Mouse (Mus musculus): ENCODE measurements around the gene Pak6. TPM values are rescaled to one million over a fixed set of nuclear protein-coding genes. Genes with fewer than 3 reads are reported as not detected.

Gene Pak6
- total and polyA plus RNA-seq, 3 experiments: 0.05 to 0.73 (median 0.42) TPM

DNA sequence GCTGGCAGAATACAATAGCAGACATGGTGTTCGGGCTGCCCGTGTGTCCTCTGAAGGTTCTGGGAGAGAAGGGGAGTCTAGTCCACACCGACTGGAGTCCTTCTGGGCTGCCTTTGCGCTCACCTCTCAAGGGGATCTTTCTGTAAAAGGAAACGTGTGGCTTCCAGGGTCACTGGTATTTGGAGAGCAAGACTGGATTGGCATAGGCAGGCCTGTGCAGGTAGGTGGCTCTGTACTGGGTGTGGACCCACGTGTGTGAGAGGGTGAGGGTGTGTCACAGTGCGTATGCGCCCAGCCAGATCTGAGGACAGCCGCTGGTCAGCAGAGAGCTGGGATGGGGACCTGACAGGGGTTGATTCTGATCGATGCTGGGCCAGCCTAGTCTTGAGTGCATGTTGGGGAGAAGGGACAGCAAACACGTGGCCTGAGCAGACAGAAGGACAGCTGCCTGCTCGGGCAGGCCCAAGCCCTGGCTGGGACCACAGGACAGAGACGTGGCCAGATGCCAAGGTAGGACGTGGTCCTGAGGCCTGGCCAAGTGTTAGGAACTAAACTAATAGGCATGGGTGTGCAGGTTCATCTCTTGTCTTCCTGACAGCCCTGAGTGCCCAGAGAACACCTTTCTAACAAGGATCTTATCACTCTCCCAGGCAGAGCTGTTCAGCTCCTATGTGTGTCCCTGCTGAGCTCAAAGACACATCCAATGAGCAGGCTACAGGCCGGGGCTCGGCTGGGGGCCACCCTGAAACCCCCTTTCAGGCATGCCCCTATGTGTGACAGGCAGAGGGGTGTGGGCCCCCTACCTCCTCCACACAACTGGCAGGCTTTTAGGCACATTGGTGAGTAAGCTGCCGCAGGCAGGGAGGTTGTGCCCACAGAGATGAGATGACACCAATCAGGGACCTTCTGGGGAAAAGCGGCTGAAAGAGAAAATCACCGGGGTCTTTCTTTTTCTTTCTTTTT, 982 bp downstream of the Pak6 start:
- Histone ChIP-seq H3K4me1 (ENCODE audit: control insufficient read depth in 1 of 2, insufficient read depth in 2 of 2) (peaks cover 31 to 66% of the 10 kb centered on the region in 2 experiments), H3K9ac (ENCODE audit: insufficient read depth, low read depth) (no peak overlapping the region), H3K27me3 (replicated peaks) (peaks cover 7% of the 10 kb centered on the region), H3K79me2 (replicated peaks; ENCODE audit: control insufficient read depth, extremely low read depth, insufficient read depth, poor library complexity, severe bottlenecking) (no peaks in the 10 kb centered on the region), H3K27ac (ENCODE audit: insufficient read depth, low read depth) (no peak overlapping the region), H3K9me3 (replicated peaks; ENCODE audit: low read length) (no peaks in the 10 kb centered on the region), H3K4me3 (replicated peaks in 1 of 3; ENCODE audit: low read depth in 2 of 3, low read length in 2 of 3, poor library complexity in 1 of 3) (peak overlapping the region in 1 of 3 experiments; percentile 48), H3K4me2 (ENCODE audit: insufficient read depth, low read depth, poor library complexity, severe bottlenecking) (no peak overlapping the region; the same call in 1 of the 2 replicates), H3K36me3 (replicated peaks in 1 of 2; ENCODE audit: control insufficient read depth in 1 of 2, insufficient read depth in 1 of 2, low read length in 1 of 2) (no peaks in the 10 kb centered on the region)
- DNase-seq (ENCODE audit: extremely low read depth): no peak
- in situ Hi-C loops (cut with MboI; ENCODE audit: low pct_ligation_motif_present, low pct_unique_long_range_greater_than_20kb, low sequenced_read_pairs): no loop called here
- dilution Hi-C loops (cut with MboI; ENCODE audit: extremely low pct_ligation_motif_present, extremely low pct_unique_long_range_greater_than_20kb, low sequenced_read_pairs): no loop called here
- TF ChIP-seq NELFE (IDR thresholded peaks at IDR 0.05; ENCODE audit: low read depth, low read length): no peak
- TF ChIP-seq ELF1 (IDR thresholded peaks at IDR 0.05; ENCODE audit: low read depth, low read length): no peak
- TF ChIP-seq JUN (IDR thresholded peaks at IDR 0.05; ENCODE audit: insufficient read depth, low read depth, low read length): no peak
- no peak for TF ChIP-seq SIN3A (IDR thresholded peaks at IDR 0.05; ENCODE audit: low read length)
- no peak for TF ChIP-seq TBP (conservative IDR thresholded peaks at IDR 0.05; ENCODE audit: low read depth, low read length)
- TF ChIP-seq MAZ (IDR thresholded peaks at IDR 0.05; ENCODE audit: low read depth, low read length): no peak
- no peak for TF ChIP-seq RAD21 (IDR thresholded peaks at IDR 0.05; ENCODE audit: low read depth, low read length)
- TF ChIP-seq JUND (conservative IDR thresholded peaks at IDR 0.05; ENCODE audit: low read depth, low read length): no peak
- TF ChIP-seq MYC (IDR thresholded peaks at IDR 0.05; ENCODE audit: low read depth, low read length): no peak
- TF ChIP-seq CTCF (conservative IDR thresholded peaks at IDR 0.05 in 1 of 2, IDR thresholded peaks at IDR 0.05 in 1 of 2; ENCODE audit: low read depth in 2 of 2, low read length in 2 of 2): no peak
- no peak for TF ChIP-seq PAX5 (IDR thresholded peaks at IDR 0.05; ENCODE audit: low read length)
- no peak for TF ChIP-seq ETS1 (conservative IDR thresholded peaks at IDR 0.05; ENCODE audit: low read depth, low read length)
- TF ChIP-seq CHD1 (IDR thresholded peaks at IDR 0.05; ENCODE audit: low read depth, low read length): no peak
- no peak for TF ChIP-seq ZMIZ1 (IDR thresholded peaks at IDR 0.05; ENCODE audit: low read depth, low read length)
- no peak for TF ChIP-seq MAFK (IDR thresholded peaks at IDR 0.05; ENCODE audit: insufficient replicate concordance, low read length)
- no peak for TF ChIP-seq IRF4 (IDR thresholded peaks at IDR 0.05; ENCODE audit: low read depth, low read length)
- no peak for TF ChIP-seq RCOR1 (conservative IDR thresholded peaks at IDR 0.05; ENCODE audit: low read depth, low read length)

DNA sequence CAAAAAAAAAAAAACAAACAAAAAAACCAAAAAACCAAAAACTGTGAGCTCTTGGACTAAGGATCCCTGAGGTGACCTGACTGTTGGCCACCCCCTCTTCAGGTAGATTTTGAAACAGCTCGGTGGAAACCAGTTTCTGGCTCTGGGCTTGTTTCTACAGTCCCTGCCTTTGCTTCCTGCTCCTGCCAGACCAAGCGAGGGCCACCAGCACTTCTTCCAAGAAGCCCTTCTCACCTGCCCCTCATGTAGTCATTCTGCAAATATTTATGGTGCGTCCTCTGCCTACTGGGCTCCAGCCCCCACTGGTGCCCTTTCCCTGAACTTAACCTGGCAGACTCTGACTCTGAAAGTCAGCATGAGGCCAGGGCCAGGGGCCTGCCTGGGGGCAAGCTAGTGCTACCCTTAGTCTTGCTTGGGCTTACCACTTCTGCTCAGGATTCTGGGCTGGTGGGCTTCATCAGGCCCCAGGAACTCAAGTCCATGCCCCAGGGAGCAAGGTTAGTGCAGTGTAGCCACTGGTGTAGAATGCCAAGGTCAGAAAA, 1.9 kb downstream of the Pak6 start:
- H3K36me3 ChIP-seq (replicated peaks in 1 of 2; ENCODE audit: control insufficient read depth in 1 of 2, insufficient read depth in 1 of 2, low read length in 1 of 2): no peaks in the 10 kb centered on the region
- no peak for TF ChIP-seq JUN (IDR thresholded peaks at IDR 0.05; ENCODE audit: insufficient read depth, low read depth, low read length)
- TF ChIP-seq RCOR1 (conservative IDR thresholded peaks at IDR 0.05; ENCODE audit: low read depth, low read length): no peak
- no peak for TF ChIP-seq MAFK (IDR thresholded peaks at IDR 0.05; ENCODE audit: insufficient replicate concordance, low read length)
- no peak for TF ChIP-seq UBTF (IDR thresholded peaks at IDR 0.05; ENCODE audit: low read depth, low read length)
- no peaks in the 10 kb centered on the region for H3K79me2 ChIP-seq (replicated peaks; ENCODE audit: control insufficient read depth, extremely low read depth, insufficient read depth, poor library complexity, severe bottlenecking)
- DNase-seq (ENCODE audit: extremely low read depth): no peak
- no peak overlapping the region for H3K27ac ChIP-seq (ENCODE audit: insufficient read depth, low read depth)
- H3K9ac ChIP-seq (ENCODE audit: insufficient read depth, low read depth): no peak overlapping the region
- H3K4me3 ChIP-seq (replicated peaks in 1 of 3; ENCODE audit: low read depth in 2 of 3, low read length in 2 of 3, poor library complexity in 1 of 3): no peak overlapping the region
- H3K27me3 ChIP-seq (replicated peaks): peaks cover 7% of the 10 kb centered on the region
- in situ Hi-C loops (cut with MboI; ENCODE audit: low pct_ligation_motif_present, low pct_unique_long_range_greater_than_20kb, low sequenced_read_pairs) (no loop called here), dilution Hi-C loops (cut with MboI; ENCODE audit: extremely low pct_ligation_motif_present, extremely low pct_unique_long_range_greater_than_20kb, low sequenced_read_pairs) (no loop called here)
- peaks cover 24 to 56% of the 10 kb centered on the region in 2 experiments for H3K4me1 ChIP-seq (ENCODE audit: control insufficient read depth in 1 of 2, insufficient read depth in 2 of 2)
- no peak overlapping the region for H3K4me2 ChIP-seq (ENCODE audit: insufficient read depth, low read depth, poor library complexity, severe bottlenecking)
- no peaks in the 10 kb centered on the region for H3K9me3 ChIP-seq (replicated peaks; ENCODE audit: low read length)
